Mouse (Mus musculus) heart, adult 2 months (tissue): Measurements from ENCODE around the gene Gphb5.

Experiments
- CTCF ChIP-seq: fragments of 200-600 bp; IDR thresholded peaks from 2 replicates; pipeline ENCODE4 v1.8.1; 2022; ENCODE audit warnings: antibody characterized with exemption, mild to moderate bottlenecking, moderate library complexity
- EP300 ChIP-seq: fragments of 200-500 bp; IDR thresholded peaks from 2 replicates; pipeline ENCODE4 v1.6.1; 2011; ENCODE audit warnings: low read depth, low read length, control low read depth; ENCODE audit not compliant: insufficient read depth
- POLR2A ChIP-seq: fragments of 200-500 bp; IDR thresholded peaks from 2 replicates; pipeline ENCODE4 v1.6.1; 2011; ENCODE audit warnings: mild to moderate bottlenecking, low read depth, low read length, control low read depth; ENCODE audit not compliant: insufficient read depth

- no peak for TF ChIP-seq POLR2A
- TF ChIP-seq CTCF: no peak
- TF ChIP-seq EP300: no peak
Observed at GRCm38 (mm10) chr12:75428719-75429118, 12.1 kb upstream of the Gphb5 start.
